Mouse (Mus musculus) midbrain, embryonic 10.5 days (tissue): ENCODE results near the gene Ncf1. TPM values are rescaled to one million over a fixed set of nuclear protein-coding genes. Genes with fewer than 3 reads are reported as not detected.

Experiments
- DNase-seq: peaks from one replicate; pipeline ENCODE4 v3.0.0-alpha.2; 2017; ENCODE audit warnings: low spot score
- H3K27ac ChIP-seq: fragments of 300-500 bp; sonication (generic); replicated peaks from 2 replicates; pipeline ENCODE4 v1.5.1; 2016; ENCODE audit warnings: mild to moderate bottlenecking
- H3K27me3 ChIP-seq: fragments of 300-500 bp; sonication (generic); 2 replicates; pipeline ENCODE4 v1.6.1; 2016; ENCODE audit warnings: low read depth, mild to moderate bottlenecking; ENCODE audit not compliant: poor library complexity, severe bottlenecking
- H3K36me3 ChIP-seq: fragments of 300-500 bp; sonication (generic); 2 replicates; pipeline ENCODE4 v1.6.1; 2016; ENCODE audit warnings: mild to moderate bottlenecking, moderate library complexity
- H3K4me1 ChIP-seq: fragments of 300-500 bp; sonication (generic); 2 replicates; pipeline ENCODE4 v1.6.1; 2016
- H3K4me3 ChIP-seq: fragments of 300-500 bp; sonication (generic); 2 replicates; pipeline ENCODE4 v1.5.1; 2016; ENCODE audit warnings: mild to moderate bottlenecking, moderate library complexity
- H3K9me3 ChIP-seq: fragments of 300-500 bp; sonication (generic); replicated peaks from 2 replicates; pipeline ENCODE4 v1.6.1; 2016; ENCODE audit warnings: mild to moderate bottlenecking
- WGBS: fragments of 180-500 bp; shearing (Covaris S2); methylation state at CpG from one replicate; pipeline ENCODE4 v1.1.7; 2016; 5-methylcytosine and 5-hydroxymethylcytosine counted together
- polyA plus RNA-seq: library from polyadenylated mRNA; unstranded; fragments of >200 nt; fragmentation: Nextera tagmentation; extraction: Ambion mirVana; gene quantifications from 2 replicates; pipeline ENCODE4 v1.2.1, GENCODE M21; 2016

Gene Ncf1
- polyA plus RNA-seq, 1 experiment from 2014 or later, result 2.7 TPM

- H3K4me1 ChIP-seq, result no peaks in the 10 kb centered on the region
- no peaks in the 10 kb centered on the region for H3K27me3 ChIP-seq
- 87% methylated on average over 4 of the region's 4 CpGs for whole genome bisulfite sequencing
- no peak overlapping the region for H3K27ac ChIP-seq
- H3K4me3 ChIP-seq, result no peak overlapping the region
- no peak for DNase-seq
- H3K36me3 ChIP-seq, result peaks cover 98% of the 10 kb centered on the region
- no peaks in the 10 kb centered on the region for H3K9me3 ChIP-seq
Observed at GRCm38 (mm10) chr5:134258395-134258794, 29.0 kb upstream of the Ncf1 start.

DNA sequence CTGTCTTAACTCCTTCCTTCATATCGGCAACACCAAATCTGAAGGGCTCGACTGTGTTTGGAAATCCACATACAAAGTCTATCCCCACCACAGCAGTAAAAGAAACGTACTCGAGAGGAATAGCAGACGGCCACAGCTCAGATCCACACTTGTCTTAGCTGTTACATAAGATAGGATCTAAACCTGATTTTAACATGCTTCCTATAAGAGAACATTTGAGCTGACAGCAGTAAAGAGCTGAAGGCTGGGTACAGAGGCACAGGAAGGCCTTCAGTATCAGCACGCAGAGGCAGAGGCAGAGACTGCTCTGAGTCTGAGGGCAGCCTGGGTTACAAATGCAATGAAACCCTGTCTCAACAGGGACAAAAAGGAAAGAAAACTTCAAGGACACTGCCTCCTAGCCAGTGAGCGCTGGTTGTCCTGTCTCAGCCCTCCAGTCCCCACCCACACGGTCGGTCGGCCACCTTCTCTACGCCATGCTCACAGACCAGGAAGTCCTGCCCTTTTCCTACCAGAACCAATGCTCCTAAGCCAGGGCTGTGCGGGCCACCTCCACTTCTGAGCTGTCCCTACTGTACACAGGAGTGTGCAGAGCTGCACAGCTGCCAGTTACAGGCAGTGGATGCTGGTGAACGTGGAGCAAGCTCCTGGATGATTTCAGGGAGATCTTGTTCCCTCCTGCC is 28.1 kb upstream of the Ncf1 start:
- Histone ChIP-seq H3K4me1 (no peaks in the 10 kb centered on the region), H3K4me3 (no peak overlapping the region), H3K9me3 (no peaks in the 10 kb centered on the region), H3K36me3 (peaks cover 98% of the 10 kb centered on the region), H3K27me3 (no peaks in the 10 kb centered on the region), H3K27ac (no peak overlapping the region)
- WGBS, result 94% methylated on average over 13 of the region's 13 CpGs
- DNase-seq, result no peak

GRCm38 (mm10) chr5:134255294-134255693 is 25.9 kb upstream of the Ncf1 start:
- DNase-seq, result no peak
- Histone ChIP-seq H3K36me3 (peaks cover 98% of the 10 kb centered on the region), H3K27me3 (no peaks in the 10 kb centered on the region)

GRCm38 (mm10) chr5:134253806-134254205 is 24.4 kb upstream of the Ncf1 start:
- DNase-seq, result no peak
- 85% methylated on average over 3 of the region's 3 CpGs for WGBS

More at GRCm38 (mm10) chr5:134255294-134255693, 25.9 kb upstream of the Ncf1 start:
- WGBS, result 95% methylated on average over 10 of the region's 10 CpGs
- Histone ChIP-seq H3K27ac (no peak overlapping the region), H3K4me1 (no peaks in the 10 kb centered on the region), H3K9me3 (no peaks in the 10 kb centered on the region), H3K4me3 (no peak overlapping the region)

GRCm38 (mm10) chr5:134251083-134251482 is 21.7 kb upstream of the Ncf1 start:
- H3K27ac ChIP-seq, result no peak overlapping the region
- no peaks in the 10 kb centered on the region for H3K27me3 ChIP-seq
- peaks cover 99% of the 10 kb centered on the region for H3K36me3 ChIP-seq
- DNase-seq, result no peak
- no peak overlapping the region for H3K4me3 ChIP-seq
- 97% methylated on average over 4 of the region's 4 CpGs for WGBS
- no peaks in the 10 kb centered on the region for H3K4me1 ChIP-seq
- H3K9me3 ChIP-seq, result no peaks in the 10 kb centered on the region

More at GRCm38 (mm10) chr5:134253806-134254205, 24.4 kb upstream of the Ncf1 start:
- Histone ChIP-seq H3K9me3 (no peaks in the 10 kb centered on the region), H3K27me3 (no peaks in the 10 kb centered on the region), H3K27ac (no peak overlapping the region), H3K4me1 (no peaks in the 10 kb centered on the region), H3K36me3 (peaks cover 98% of the 10 kb centered on the region), H3K4me3 (no peak overlapping the region)

- H3K27ac ChIP-seq, result no peak overlapping the region
- H3K27me3 ChIP-seq, result no peaks in the 10 kb centered on the region
- H3K9me3 ChIP-seq, result no peaks in the 10 kb centered on the region
- 97% methylated on average over 3 of the region's 3 CpGs for WGBS
- no peaks in the 10 kb centered on the region for H3K4me1 ChIP-seq
- no peak overlapping the region for H3K4me3 ChIP-seq
- DNase-seq, result no peak
- peaks cover 99% of the 10 kb centered on the region for H3K36me3 ChIP-seq
Observed at GRCm38 (mm10) chr5:134250601-134251000, 21.2 kb upstream of the Ncf1 start.

DNA sequence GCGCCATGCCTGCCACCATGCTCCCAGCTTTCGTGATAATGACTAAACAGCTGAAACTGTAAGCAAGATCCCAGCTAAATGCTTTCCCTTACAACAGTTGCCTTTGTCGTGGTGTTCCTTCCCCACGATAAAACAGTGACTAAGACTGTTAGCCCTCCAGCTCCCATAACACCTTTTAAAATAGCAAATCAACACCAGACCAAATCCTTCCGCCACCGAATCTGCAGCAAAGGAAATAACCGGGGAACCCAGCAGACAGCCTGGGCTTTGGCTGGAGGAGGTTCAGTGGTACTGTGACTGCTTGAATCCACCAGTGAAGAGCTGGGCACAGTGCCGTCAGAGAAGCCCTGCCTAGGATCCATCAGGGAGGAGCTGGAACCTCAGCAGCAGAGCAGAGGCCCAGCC is 19.8 kb upstream of the Ncf1 start:
- Histone ChIP-seq H3K9me3 (no peaks in the 10 kb centered on the region), H3K36me3 (peaks cover 99% of the 10 kb centered on the region), H3K4me3 (no peak overlapping the region), H3K27me3 (no peaks in the 10 kb centered on the region), H3K4me1 (no peaks in the 10 kb centered on the region), H3K27ac (no peak overlapping the region)
- no peak for DNase-seq
- WGBS, result 96% methylated on average over 8 of the region's 8 CpGs

- Histone ChIP-seq H3K27ac (no peak overlapping the region), H3K9me3 (no peaks in the 10 kb centered on the region), H3K27me3 (no peaks in the 10 kb centered on the region), H3K4me3 (no peak overlapping the region), H3K36me3 (peaks cover 99% of the 10 kb centered on the region), H3K4me1 (no peaks in the 10 kb centered on the region)
- DNase-seq, result no peak
- 96% methylated on average over 14 of the region's 14 CpGs for WGBS
Observed at GRCm38 (mm10) chr5:134248608-134249244, 19.3 kb upstream of the Ncf1 start.

GRCm38 (mm10) chr5:134246146-134246545 is 16.7 kb upstream of the Ncf1 start:
- no peak overlapping the region for H3K27ac ChIP-seq
- 94% methylated on average over 5 of the region's 5 CpGs for WGBS
- H3K36me3 ChIP-seq, result peaks cover 99% of the 10 kb centered on the region
- no peak overlapping the region for H3K4me3 ChIP-seq
- no peaks in the 10 kb centered on the region for H3K4me1 ChIP-seq
- no peaks in the 10 kb centered on the region for H3K27me3 ChIP-seq
- H3K9me3 ChIP-seq, result no peaks in the 10 kb centered on the region
- DNase-seq, result no peak

GRCm38 (mm10) chr5:134244890-134245289 is 15.5 kb upstream of the Ncf1 start:
- Histone ChIP-seq H3K4me3 (no peak overlapping the region), H3K27ac (no peak overlapping the region), H3K27me3 (no peaks in the 10 kb centered on the region), H3K9me3 (no peaks in the 10 kb centered on the region), H3K36me3 (peaks cover 100% of the 10 kb centered on the region), H3K4me1 (no peaks in the 10 kb centered on the region)
- DNase-seq, result no peak
- whole genome bisulfite sequencing, result 95% methylated on average over 5 of the region's 5 CpGs

- Histone ChIP-seq H3K27me3 (no peaks in the 10 kb centered on the region), H3K4me1 (peaks cover 8% of the 10 kb centered on the region), H3K36me3 (peaks cover 100% of the 10 kb centered on the region), H3K27ac (no peak overlapping the region), H3K9me3 (no peaks in the 10 kb centered on the region), H3K4me3 (no peak overlapping the region)
- DNase-seq, result no peak
- WGBS, result 95% methylated on average over 26 of the region's 26 CpGs
Observed at GRCm38 (mm10) chr5:134243661-134244436, 14.4 kb upstream of the Ncf1 start.

- Histone ChIP-seq H3K27me3 (no peaks in the 10 kb centered on the region), H3K4me3 (no peak overlapping the region), H3K27ac (no peak overlapping the region), H3K9me3 (no peaks in the 10 kb centered on the region), H3K4me1 (peaks cover 25% of the 10 kb centered on the region), H3K36me3 (peaks cover 100% of the 10 kb centered on the region)
- WGBS, result 93% methylated on average over 5 of the region's 5 CpGs
- DNase-seq, result no peak
Observed at GRCm38 (mm10) chr5:134241831-134242230, 12.4 kb upstream of the Ncf1 start.
